Mouse (Mus musculus) spleen, adult 2 months (tissue): ENCODE results near the gene Gm49383. TPM values are rescaled to one million over a fixed set of nuclear protein-coding genes. Genes with fewer than 3 reads are reported as not detected.

Experiments
- DNase-seq, 2 experiments: peaks; one replicate each; pipeline versions ENCODE4 v3.0.0 to v3.0.0-alpha.2; 2012 to 2021; ENCODE audit warnings: low spot score in 2 of 2, low read depth in 1 of 2
- H3K27ac ChIP-seq: fragments of 200-500 bp; 2 replicates; pipeline ENCODE4 v1.5.1; 2012; ENCODE audit warnings: low read length, inconsistent platforms; ENCODE audit not compliant: insufficient read depth
- H3K27me3 ChIP-seq: fragments of 200-500 bp; 2 replicates; pipeline ENCODE4 v1.6.1; 2012; ENCODE audit warnings: mild to moderate bottlenecking, moderate library complexity, low read length, inconsistent platforms; ENCODE audit not compliant: control insufficient read depth, insufficient read depth
- H3K36me3 ChIP-seq: fragments of 200-500 bp; 2 replicates; pipeline ENCODE4 v1.6.1; 2012; ENCODE audit warnings: mild to moderate bottlenecking, low read length, inconsistent platforms; ENCODE audit not compliant: control insufficient read depth, insufficient read depth
- H3K4me1 ChIP-seq: fragments of 200-500 bp; 2 replicates; pipeline ENCODE4 v1.6.1; 2011; ENCODE audit warnings: inconsistent platforms; ENCODE audit not compliant: control insufficient read depth, insufficient read depth, insufficient read length
- H3K4me3 ChIP-seq: fragments of 200-500 bp; 2 replicates; pipeline ENCODE4 v1.5.1; 2011; ENCODE audit warnings: mild to moderate bottlenecking, inconsistent platforms; ENCODE audit not compliant: insufficient read depth, insufficient read length; ENCODE audit errors: extremely low read depth
- CTCF ChIP-seq: fragments of 200-500 bp; IDR thresholded peaks from 2 replicates; pipeline ENCODE4 v1.5.1; 2011; ENCODE audit warnings: mild to moderate bottlenecking, inconsistent platforms; ENCODE audit not compliant: insufficient read depth, insufficient read length, insufficient replicate concordance; ENCODE audit errors: extremely low read depth
- POLR2A ChIP-seq: fragments of 200-500 bp; IDR thresholded peaks from 2 replicates; pipeline ENCODE4 v1.6.1; 2011; ENCODE audit warnings: low read depth, low read length, inconsistent platforms
- WGBS: fragments of 180-500 bp; shearing (Covaris S2); methylation state at CpG from one replicate; pipeline ENCODE4 v1.1.7; 2018; 5-methylcytosine and 5-hydroxymethylcytosine counted together
- polyA plus RNA-seq: library from polyadenylated mRNA; depleted of rRNA; stranded (reverse); fragments of >200 nt; gene quantifications from 2 replicates; pipeline ENCODE4 v1.2.3, GENCODE M21; 2012

Gene Gm49383
- polyA plus RNA-seq, 1 experiment: 1.8 TPM

GRCm38 (mm10) chr12:69190074-69190473 lies 6.8 kb downstream of the Gm49383 start:
- H3K36me3 ChIP-seq: peaks cover 3% of the 10 kb centered on the region
- no peak overlapping the region for H3K27ac ChIP-seq
- WGBS: 93% methylated on average over 9 of the region's 9 CpGs
- no peak for TF ChIP-seq POLR2A
- peaks cover 6% of the 10 kb centered on the region; the same call in 1 of the 2 replicates for H3K4me1 ChIP-seq
- H3K27me3 ChIP-seq: no peaks in the 10 kb centered on the region
- DNase-seq: no peak
- no peak overlapping the region for H3K4me3 ChIP-seq

GRCm38 (mm10) chr12:69186811-69187471 lies 10.0 kb downstream of the Gm49383 start:
- H3K36me3 ChIP-seq: peaks cover 5% of the 10 kb centered on the region
- WGBS: 61% methylated on average over 5 of the region's 5 CpGs
- H3K27ac ChIP-seq: no peak overlapping the region
- H3K4me1 ChIP-seq: peaks cover 6% of the 10 kb centered on the region
- H3K27me3 ChIP-seq: no peaks in the 10 kb centered on the region
- TF ChIP-seq POLR2A (no peak), CTCF (no peak)
- no peak overlapping the region for H3K4me3 ChIP-seq
- DNase-seq: no peak

GRCm38 (mm10) chr12:69185371-69185770 lies 11.5 kb downstream of the Gm49383 start:
- H3K4me3 ChIP-seq: no peak overlapping the region; the same call in 1 of the 2 replicates
- no peak overlapping the region for H3K27ac ChIP-seq
- peaks cover 6% of the 10 kb centered on the region for H3K4me1 ChIP-seq
- TF ChIP-seq CTCF: no peak
- TF ChIP-seq POLR2A: no peak
- H3K36me3 ChIP-seq: peaks cover 7% of the 10 kb centered on the region
- WGBS: 63% methylated on average over 7 of the region's 7 CpGs
- no peak for DNase-seq
- H3K27me3 ChIP-seq: no peaks in the 10 kb centered on the region

- peak in 1 of 2 experiments; percentile 61 for DNase-seq
- H3K27me3 ChIP-seq: no peaks in the 10 kb centered on the region
- TF ChIP-seq CTCF (no peak), POLR2A (no peak)
These were observed 12.3 kb downstream of the Gm49383 start for GRCm38 (mm10) chr12:69184342-69185295.

DNA sequence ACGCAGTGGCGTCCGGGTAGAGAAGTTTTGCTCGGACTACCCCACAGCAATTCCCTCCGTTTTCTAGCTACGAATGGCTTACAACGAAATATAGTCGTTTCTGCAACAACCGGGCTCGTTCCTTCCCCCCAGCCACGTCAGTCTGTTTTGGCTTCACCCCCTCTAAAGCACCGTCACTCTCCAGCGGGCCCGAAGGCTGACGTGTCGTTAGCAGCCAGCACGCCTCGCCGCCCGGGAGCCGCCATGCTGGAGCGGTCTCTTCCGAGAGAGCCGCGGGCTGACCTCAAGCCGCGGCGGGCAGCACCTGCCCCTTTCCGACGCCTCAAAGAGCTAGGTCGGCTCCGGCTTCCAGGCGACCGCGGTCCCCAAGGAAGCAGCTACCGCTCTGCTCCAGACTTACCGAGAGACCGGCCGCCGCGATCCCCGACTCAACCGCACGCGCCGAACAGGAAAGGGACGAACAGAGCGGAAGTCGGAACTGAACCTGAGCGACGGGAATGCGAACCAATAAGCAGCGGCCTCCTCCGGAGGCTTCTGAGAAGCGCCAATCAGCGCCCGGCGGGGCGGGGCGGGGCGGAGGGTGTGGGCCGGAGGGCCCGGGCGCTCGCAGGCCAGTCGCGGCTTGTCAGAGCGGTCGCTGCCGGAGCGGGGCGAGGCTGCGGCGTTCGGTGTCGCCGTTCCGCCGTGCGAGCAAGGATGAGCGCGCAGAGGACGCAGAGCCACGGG lies 13.2 kb downstream of the Gm49383 start, which contains the start of the genes Rpl36al and Mgat2:
Gene Rpl36al (minus strand): TSS at position 501 of the 726 bp plus-strand sequence.
Gene Mgat2 (plus strand): TSS at position 575 of the 726 bp plus-strand sequence.
- H3K4me3 ChIP-seq: peak within 1 kb of the TSS; percentile 90
- peak within 1 kb of the TSS; percentile 89 for H3K27ac ChIP-seq
- WGBS: under 1% methylated on average over 84 of the region's 84 CpGs
- no peaks in the 10 kb centered on the region for H3K27me3 ChIP-seq
- peak; percentile 95 to 99 for DNase-seq
- peaks cover 6% of the 10 kb centered on the region for H3K4me1 ChIP-seq
- no peak for TF ChIP-seq CTCF
- TF ChIP-seq POLR2A: peak; percentile 95
- peaks cover 4% of the 10 kb centered on the region for H3K36me3 ChIP-seq

More at GRCm38 (mm10) chr12:69184342-69185295, 12.3 kb downstream of the Gm49383 start:
- peaks cover 6% of the 10 kb centered on the region for H3K36me3 ChIP-seq
- H3K27ac ChIP-seq: peak overlapping the region; percentile 89
- H3K4me1 ChIP-seq: peaks cover 6% of the 10 kb centered on the region
- peak overlapping the region; percentile 90 for H3K4me3 ChIP-seq
- under 1% methylated on average over 82 of the region's 86 CpGs for WGBS

DNA sequence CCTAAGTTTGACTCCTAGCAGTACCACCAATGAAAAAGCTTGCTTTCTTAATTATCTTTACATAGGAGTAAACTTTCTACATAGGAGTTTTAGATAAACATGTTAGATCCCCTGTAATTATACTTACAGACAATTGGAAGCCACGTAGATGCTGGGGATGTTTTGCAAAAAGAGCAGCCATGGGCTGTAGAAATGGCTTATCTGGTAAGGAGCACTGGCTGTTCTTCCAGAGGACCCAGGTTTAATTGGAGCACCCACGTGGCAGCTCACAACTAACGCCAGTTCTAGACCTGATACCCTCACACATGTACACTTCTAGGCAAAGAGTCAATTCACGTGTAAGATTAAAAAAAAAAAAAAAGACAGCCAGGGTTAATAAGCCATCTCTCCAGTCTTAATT lies 15.1 kb downstream of the Gm49383 start:
- no peaks in the 10 kb centered on the region for H3K27me3 ChIP-seq
- H3K4me3 ChIP-seq: no peak overlapping the region
- H3K36me3 ChIP-seq: peaks cover 4% of the 10 kb centered on the region
- no peak overlapping the region for H3K27ac ChIP-seq
- DNase-seq: no peak
- peaks cover 3% of the 10 kb centered on the region for H3K4me1 ChIP-seq
- 85% methylated on average over 4 of the region's 4 CpGs for WGBS
- TF ChIP-seq CTCF: no peak
- no peak for TF ChIP-seq POLR2A
